Mouse (Mus musculus) hindbrain, embryonic 12.5 days (tissue): ENCODE measurements at regions not wholly inside any gene's neighbourhood (a gene's known extent, or its start where the extent isn't known, plus 50 kb on each side); places are given as distances from the start of the nearest gene placed in this dataset.
"Not testable (repeated sequence)": the region's sequence is repeated elsewhere in the genome, so short reads cannot be mapped to it uniquely, and the experiment has no call there.

Source experiments
- ATAC-seq: fragments of 200-750 bp; cut with Nextera tagmentation; 2 replicates; pipeline ENCODE4 v1.8.0; 2017; ENCODE audit warnings: moderate TSS enrichment; ENCODE audit not compliant: low FRiP score
- H3K27ac ChIP-seq: fragments of 300-500 bp; sonication (generic); 2 replicates; pipeline ENCODE4 v1.5.1; 2016; ENCODE audit warnings: mild to moderate bottlenecking
- H3K27me3 ChIP-seq: fragments of 300-500 bp; sonication (generic); 2 replicates; pipeline ENCODE4 v1.6.1; 2016; ENCODE audit warnings: mild to moderate bottlenecking
- H3K36me3 ChIP-seq: fragments of 300-500 bp; sonication (generic); 2 replicates; pipeline ENCODE4 v1.6.1; 2016; ENCODE audit warnings: mild to moderate bottlenecking
- H3K4me1 ChIP-seq: fragments of 300-500 bp; sonication (generic); 2 replicates; pipeline ENCODE4 v1.6.1; 2016
- H3K4me2 ChIP-seq: fragments of 300-500 bp; sonication (generic); replicated peaks from 2 replicates; pipeline ENCODE4 v1.6.1; 2016; ENCODE audit warnings: mild to moderate bottlenecking
- H3K4me3 ChIP-seq: fragments of 300-500 bp; sonication (generic); 2 replicates; pipeline ENCODE4 v1.5.1; 2016; ENCODE audit warnings: mild to moderate bottlenecking
- H3K9ac ChIP-seq: fragments of 300-500 bp; sonication (generic); 2 replicates; pipeline ENCODE4 v1.6.1; 2016; ENCODE audit warnings: mild to moderate bottlenecking, moderate library complexity
- H3K9me3 ChIP-seq: fragments of 300-500 bp; sonication (generic); replicated peaks from 2 replicates; pipeline ENCODE4 v1.6.1; 2016; ENCODE audit warnings: mild to moderate bottlenecking
- WGBS: fragments of 180-500 bp; shearing (Covaris S2); methylation state at CpG from one replicate; pipeline ENCODE4 v1.1.7; 2016; 5-methylcytosine and 5-hydroxymethylcytosine counted together

GRCm38 (mm10) chr5:5956716-5957115, 207.6 kb upstream of the Steap1 start:
- ATAC-seq: no peak
- Histone ChIP-seq H3K36me3 (no peaks in the 10 kb centered on the region), H3K9me3 (no peaks in the 10 kb centered on the region), H3K4me2 (no peak overlapping the region), H3K27me3 (no peaks in the 10 kb centered on the region), H3K4me1 (no peaks in the 10 kb centered on the region), H3K4me3 (no peak overlapping the region), H3K27ac (no peak overlapping the region), H3K9ac (no peak overlapping the region)
- WGBS: 71% methylated on average over 2 of the region's 2 CpGs

GRCm38 (mm10) chr5:5955783-5956182, 206.7 kb upstream of the Steap1 start:
- Histone ChIP-seq H3K4me1 (no peaks in the 10 kb centered on the region), H3K27me3 (no peaks in the 10 kb centered on the region), H3K27ac (no peak overlapping the region), H3K36me3 (no peaks in the 10 kb centered on the region), H3K9ac (no peak overlapping the region), H3K4me3 (no peak overlapping the region), H3K9me3 (no peaks in the 10 kb centered on the region), H3K4me2 (no peak overlapping the region)
- ATAC-seq: no peak
- WGBS: 89% methylated on average over 2 of the region's 2 CpGs

- no peak for ATAC-seq
- Histone ChIP-seq H3K4me2 (no peak overlapping the region), H3K9ac (no peak overlapping the region), H3K9me3 (no peaks in the 10 kb centered on the region), H3K27ac (no peak overlapping the region), H3K36me3 (no peaks in the 10 kb centered on the region), H3K4me1 (no peaks in the 10 kb centered on the region), H3K4me3 (no peak overlapping the region), H3K27me3 (no peaks in the 10 kb centered on the region)
- 71% methylated on average over 3 of the region's 3 CpGs for WGBS
These were observed 176.7 kb upstream of the Steap1 start for GRCm38 (mm10) chr5:5925796-5926195.

- ATAC-seq: no peak
- Histone ChIP-seq H3K4me2 (no peak overlapping the region), H3K27me3 (no peaks in the 10 kb centered on the region), H3K27ac (no peak overlapping the region), H3K9ac (no peak overlapping the region), H3K4me1 (no peaks in the 10 kb centered on the region), H3K9me3 (no peaks in the 10 kb centered on the region), H3K4me3 (no peak overlapping the region), H3K36me3 (no peaks in the 10 kb centered on the region)
- WGBS: 46% methylated on average over 1 of the region's 1 CpGs
These were observed 167.3 kb upstream of the Steap1 start for GRCm38 (mm10) chr5:5916427-5916826.

- H3K27me3 ChIP-seq: no peaks in the 10 kb centered on the region
- no peak overlapping the region for H3K4me3 ChIP-seq
- no peaks in the 10 kb centered on the region for H3K4me1 ChIP-seq
- WGBS: 91% methylated on average over 2 of the region's 2 CpGs
- H3K9ac ChIP-seq: no peak overlapping the region
- H3K9me3 ChIP-seq: no peaks in the 10 kb centered on the region
- ATAC-seq: no peak
- H3K36me3 ChIP-seq: no peaks in the 10 kb centered on the region
- H3K4me2 ChIP-seq: no peak overlapping the region
- H3K27ac ChIP-seq: no peak overlapping the region
These were observed 140.2 kb upstream of the Steap1 start for GRCm38 (mm10) chr5:5889376-5889775.

- H3K9me3 ChIP-seq: no peaks in the 10 kb centered on the region
- H3K27me3 ChIP-seq: no peaks in the 10 kb centered on the region
- H3K4me1 ChIP-seq: no peaks in the 10 kb centered on the region
- no peak for ATAC-seq
- WGBS: 86% methylated on average over 5 of the region's 5 CpGs
- H3K4me3 ChIP-seq: no peak overlapping the region
- H3K9ac ChIP-seq: no peak overlapping the region
- no peaks in the 10 kb centered on the region for H3K36me3 ChIP-seq
- H3K27ac ChIP-seq: no peak overlapping the region
- H3K4me2 ChIP-seq: no peak overlapping the region
These were observed 124.3 kb upstream of the Steap1 start for GRCm38 (mm10) chr5:5873425-5873824.

- Histone ChIP-seq H3K9me3 (no peaks in the 10 kb centered on the region), H3K27me3 (no peaks in the 10 kb centered on the region), H3K4me3 (no peak overlapping the region), H3K4me2 (no peak overlapping the region), H3K36me3 (no peaks in the 10 kb centered on the region), H3K27ac (no peak overlapping the region), H3K9ac (no peak overlapping the region), H3K4me1 (peaks cover 4% of the 10 kb centered on the region)
- 54% methylated on average over 12 of the region's 12 CpGs for WGBS
- ATAC-seq: peak; percentile 83
These were observed 107.1 kb upstream of the Steap1 start for GRCm38 (mm10) chr5:5856146-5856724.

GRCm38 (mm10) chr5:5845805-5846496, 96.8 kb upstream of the Steap1 start:
- Histone ChIP-seq H3K9me3 (no peaks in the 10 kb centered on the region), H3K4me3 (no peak overlapping the region), H3K4me2 (no peak overlapping the region), H3K27ac (no peak overlapping the region), H3K27me3 (no peaks in the 10 kb centered on the region), H3K36me3 (no peaks in the 10 kb centered on the region), H3K4me1 (no peaks in the 10 kb centered on the region), H3K9ac (no peak overlapping the region)
- 60% methylated on average over 9 of the region's 9 CpGs for WGBS
- peak; percentile 61; the same call in 1 of the 2 replicates for ATAC-seq

GRCm38 (mm10) chr5:5844312-5844711, 95.2 kb upstream of the Steap1 start:
- Histone ChIP-seq H3K27ac (no peak overlapping the region), H3K9me3 (no peaks in the 10 kb centered on the region), H3K4me1 (no peaks in the 10 kb centered on the region), H3K27me3 (no peaks in the 10 kb centered on the region), H3K36me3 (no peaks in the 10 kb centered on the region), H3K4me2 (no peak overlapping the region), H3K9ac (no peak overlapping the region), H3K4me3 (no peak overlapping the region)
- 93% methylated on average over 3 of the region's 3 CpGs for WGBS
- ATAC-seq: no peak

- Histone ChIP-seq H3K9me3 (no peaks in the 10 kb centered on the region), H3K4me1 (no peaks in the 10 kb centered on the region), H3K36me3 (no peaks in the 10 kb centered on the region), H3K4me2 (no peak overlapping the region), H3K9ac (no peak overlapping the region), H3K27ac (no peak overlapping the region), H3K27me3 (no peaks in the 10 kb centered on the region), H3K4me3 (no peak overlapping the region)
- no peak for ATAC-seq
- WGBS: 47% methylated on average over 3 of the region's 3 CpGs
These were observed 89.6 kb upstream of the Steap1 start for GRCm38 (mm10) chr5:5838767-5839166.

- H3K9me3 ChIP-seq, H3K4me2 ChIP-seq, H3K9ac ChIP-seq, H3K27ac ChIP-seq, H3K36me3 ChIP-seq, H3K27me3 ChIP-seq, H3K4me1 ChIP-seq, ATAC-seq, H3K4me3 ChIP-seq: not testable (repeated sequence)
- WGBS: 90% methylated on average over 9 of the region's 9 CpGs
These were observed 73.5 kb upstream of the Steap1 start for GRCm38 (mm10) chr5:5822666-5823065.
